Mouse (Mus musculus) forebrain, embryonic 10.5 days (tissue): ENCODE measurements around the gene Isoc2b. TPM values are rescaled to one million over a fixed set of nuclear protein-coding genes. Genes with fewer than 3 reads are reported as not detected.
A peak's percentile ranks its signal among the peaks of the same experiment; 100 is the strongest.

Experiments
- DNase-seq: peaks from one replicate; pipeline ENCODE4 v3.0.0-alpha.2; 2017; ENCODE audit warnings: low spot score; ENCODE audit errors: extremely low spot score
- H3K27ac ChIP-seq: fragments of 300-500 bp; sonication (generic); 2 replicates; pipeline ENCODE4 v1.5.1; 2016; ENCODE audit warnings: mild to moderate bottlenecking
- H3K27me3 ChIP-seq: fragments of 300-500 bp; sonication (generic); 2 replicates; pipeline ENCODE4 v1.6.1; 2016; ENCODE audit warnings: mild to moderate bottlenecking; ENCODE audit not compliant: poor library complexity, severe bottlenecking
- H3K36me3 ChIP-seq: fragments of 300-500 bp; sonication (generic); replicated peaks from 2 replicates; pipeline ENCODE4 v1.6.1; 2016; ENCODE audit warnings: mild to moderate bottlenecking, moderate library complexity
- H3K4me1 ChIP-seq: fragments of 300-500 bp; sonication (generic); 2 replicates; pipeline ENCODE4 v1.6.1; 2016
- H3K4me3 ChIP-seq: fragments of 300-500 bp; sonication (generic); 2 replicates; pipeline ENCODE4 v1.5.1; 2016; ENCODE audit warnings: mild to moderate bottlenecking, moderate library complexity
- H3K9me3 ChIP-seq: fragments of 300-500 bp; sonication (generic); 2 replicates; pipeline ENCODE4 v1.6.1; 2016; ENCODE audit warnings: mild to moderate bottlenecking, moderate library complexity
- WGBS: fragments of 180-500 bp; shearing (Covaris S2); methylation state at CpG from one replicate; pipeline ENCODE4 v1.1.7; 2016; 5-methylcytosine and 5-hydroxymethylcytosine counted together
- polyA plus RNA-seq: library from polyadenylated mRNA; unstranded; fragments of >200 nt; fragmentation: Nextera tagmentation; extraction: Ambion mirVana; gene quantifications from 2 replicates; pipeline ENCODE4 v1.2.1, GENCODE M21; 2016

The Isoc2b gene
- polyA plus RNA-seq: 2.6 and 2.9 TPM in 2 replicates

DNA sequence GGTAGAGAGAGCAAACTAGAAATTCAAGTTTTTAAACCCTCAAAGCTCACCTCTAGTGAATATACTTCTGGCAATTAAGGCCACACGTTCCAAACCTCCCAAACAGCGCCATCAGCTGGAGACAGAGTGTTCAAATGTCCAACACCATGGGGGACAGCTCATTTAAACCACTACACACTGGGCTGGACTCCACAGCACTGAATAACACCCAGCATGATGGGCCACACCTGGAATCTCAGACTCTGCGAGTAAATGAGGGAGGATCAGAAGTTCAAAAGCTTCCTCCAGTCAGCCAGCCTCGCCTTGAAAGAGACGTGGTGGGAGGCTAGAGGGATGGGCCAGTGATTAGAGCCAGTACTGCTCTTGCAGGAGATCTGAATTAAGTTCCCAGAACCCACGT lies at the start of gene Isoc2b:
TSS of gene Isoc2b (minus strand) at position 126 of the 400 bp plus-strand sequence.
- Histone ChIP-seq H3K36me3 (no peaks in the 10 kb centered on the region), H3K4me3 (no peak within 1 kb of the TSS), H3K27ac (no peak within 1 kb of the TSS), H3K27me3 (no peaks in the 10 kb centered on the region), H3K9me3 (peaks cover 3% of the 10 kb centered on the region; the same call in 1 of the 2 replicates), H3K4me1 (peaks cover 22% of the 10 kb centered on the region)
- DNase-seq: no peak
- 63% methylated on average over 6 of the region's 6 CpGs for WGBS

DNA sequence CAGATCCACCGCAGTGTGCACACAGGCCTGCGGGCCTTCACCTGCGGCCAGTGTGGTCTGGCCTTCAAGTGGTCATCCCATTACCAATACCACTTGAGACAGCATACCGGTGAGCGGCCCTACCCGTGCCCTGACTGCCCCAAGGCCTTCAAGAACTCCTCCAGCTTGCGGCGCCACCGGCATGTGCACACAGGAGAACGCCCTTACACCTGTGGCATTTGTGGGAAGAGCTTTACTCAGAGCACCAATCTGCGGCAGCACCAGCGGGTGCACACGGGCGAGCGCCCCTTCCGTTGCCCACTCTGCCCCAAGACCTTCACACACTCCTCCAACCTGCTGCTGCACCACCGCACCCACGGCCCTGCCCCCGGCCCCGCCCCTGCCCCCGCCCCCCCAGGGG lies 49.0 kb upstream of the Isoc2b start:
- peaks cover 69% of the 10 kb centered on the region for H3K4me1 ChIP-seq
- DNase-seq: no peak
- peaks cover 4% of the 10 kb centered on the region; the same call in 1 of the 2 replicates for H3K9me3 ChIP-seq
- H3K4me3 ChIP-seq: no peak overlapping the region
- WGBS: 85% methylated on average over 21 of the region's 21 CpGs
- H3K27me3 ChIP-seq: no peaks in the 10 kb centered on the region
- peaks cover 47% of the 10 kb centered on the region for H3K36me3 ChIP-seq
- H3K27ac ChIP-seq: no peak overlapping the region

- H3K4me1 ChIP-seq: peaks cover 65% of the 10 kb centered on the region
Measured at GRCm38 (mm10) chr7:4918681-4919080, 48.6 kb upstream of the Isoc2b start.

DNA sequence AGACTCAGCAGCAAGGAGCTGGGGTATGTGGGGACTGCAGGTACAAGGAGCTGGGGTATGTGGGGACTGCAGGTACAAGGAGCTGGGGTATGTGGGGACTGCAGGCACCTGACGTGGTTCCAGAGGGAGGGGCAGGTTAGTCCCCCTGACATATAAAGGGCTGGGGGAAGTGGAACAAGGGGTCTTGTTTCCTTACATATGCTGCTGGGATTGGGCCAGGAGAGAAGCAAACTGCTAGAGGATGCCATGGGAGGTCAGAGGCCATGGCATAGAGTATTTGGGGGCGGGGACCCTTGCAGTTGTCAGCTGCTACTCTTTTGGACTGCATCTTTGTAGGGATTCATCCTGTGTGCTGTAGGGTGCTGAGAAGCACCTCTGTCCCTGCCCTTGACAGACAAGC lies 47.4 kb upstream of the Isoc2b start:
- Histone ChIP-seq H3K27ac (no peak overlapping the region), H3K4me1 (peaks cover 53% of the 10 kb centered on the region), H3K4me3 (no peak overlapping the region), H3K9me3 (no peaks in the 10 kb centered on the region; the same call in 1 of the 2 replicates), H3K27me3 (no peaks in the 10 kb centered on the region), H3K36me3 (peaks cover 47% of the 10 kb centered on the region)
- DNase-seq: no peak
- 91% methylated on average over 2 of the region's 2 CpGs for WGBS

More at GRCm38 (mm10) chr7:4918681-4919080, 48.6 kb upstream of the Isoc2b start:
- WGBS: 89% methylated on average over 15 of the region's 15 CpGs
- Histone ChIP-seq H3K27me3 (no peaks in the 10 kb centered on the region), H3K27ac (no peak overlapping the region), H3K36me3 (peaks cover 47% of the 10 kb centered on the region), H3K4me3 (no peak overlapping the region), H3K9me3 (no peaks in the 10 kb centered on the region; the same call in 1 of the 2 replicates)
- DNase-seq: no peak

GRCm38 (mm10) chr7:4915669-4916416 lies 45.8 kb upstream of the Isoc2b start:
- 29% methylated on average over 14 of the region's 14 CpGs for WGBS
- H3K27me3 ChIP-seq: no peaks in the 10 kb centered on the region

GRCm38 (mm10) chr7:4915007-4915665 lies 45.1 kb upstream of the Isoc2b start, which contains the start of gene Zfp628:
TSS of gene Zfp628 (plus strand) at chr7:4915217.
- peak; percentile 93 for DNase-seq
- Histone ChIP-seq H3K4me3 (peak within 1 kb of the TSS; percentile 79), H3K27ac (peak within 1 kb of the TSS; percentile 100), H3K4me1 (peaks cover 30% of the 10 kb centered on the region), H3K36me3 (peaks cover 30% of the 10 kb centered on the region), H3K27me3 (no peaks in the 10 kb centered on the region; the same call in 1 of the 2 replicates), H3K9me3 (no peaks in the 10 kb centered on the region; the same call in 1 of the 2 replicates)
- under 1% methylated on average over 56 of the region's 56 CpGs for WGBS

More at GRCm38 (mm10) chr7:4915669-4916416, 45.8 kb upstream of the Isoc2b start:
- H3K27ac ChIP-seq: peak overlapping the region; percentile 100
- no peak for DNase-seq
- peaks cover 37% of the 10 kb centered on the region for H3K4me1 ChIP-seq
- no peaks in the 10 kb centered on the region; the same call in 1 of the 2 replicates for H3K9me3 ChIP-seq
- H3K36me3 ChIP-seq: peaks cover 37% of the 10 kb centered on the region
- H3K4me3 ChIP-seq: peak overlapping the region; percentile 79

GRCm38 (mm10) chr7:4912248-4912647 lies 42.2 kb upstream of the Isoc2b start:
- WGBS: 71% methylated on average over 5 of the region's 5 CpGs
- H3K36me3 ChIP-seq: peaks cover 1% of the 10 kb centered on the region
- no peak overlapping the region for H3K27ac ChIP-seq
- no peak overlapping the region for H3K4me3 ChIP-seq
- no peak for DNase-seq
- H3K9me3 ChIP-seq: no peaks in the 10 kb centered on the region
- H3K27me3 ChIP-seq: peaks cover 12% of the 10 kb centered on the region
- peaks cover 29% of the 10 kb centered on the region for H3K4me1 ChIP-seq

DNA sequence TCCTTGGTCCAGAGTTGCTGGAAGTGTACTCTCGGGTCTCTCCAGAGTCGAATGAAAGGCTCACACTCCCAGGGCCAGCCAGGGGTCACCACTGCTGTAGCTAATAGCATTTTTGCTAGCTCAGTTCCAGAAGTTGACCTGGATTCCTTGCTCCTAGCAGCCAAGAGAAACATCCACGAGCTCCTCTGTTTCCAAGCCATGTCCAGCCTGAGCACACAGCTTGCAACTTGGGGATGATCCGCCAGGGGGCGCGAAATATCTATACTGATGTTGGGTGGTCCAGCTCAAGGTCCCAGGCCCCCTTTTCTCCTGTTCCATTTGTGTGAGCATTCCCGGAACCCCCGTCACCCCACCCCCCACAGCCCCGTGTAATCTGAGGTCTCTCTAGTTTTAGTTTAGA lies 41.5 kb upstream of the Isoc2b start:
- Histone ChIP-seq H3K9me3 (no peaks in the 10 kb centered on the region), H3K36me3 (no peaks in the 10 kb centered on the region), H3K27ac (no peak overlapping the region), H3K4me3 (no peak overlapping the region), H3K27me3 (peaks cover 18% of the 10 kb centered on the region), H3K4me1 (peaks cover 30% of the 10 kb centered on the region)
- DNase-seq: peak; percentile 68
- 39% methylated on average over 9 of the region's 9 CpGs for WGBS

- Histone ChIP-seq H3K36me3 (no peaks in the 10 kb centered on the region), H3K4me1 (peaks cover 20% of the 10 kb centered on the region), H3K27me3 (peaks cover 18% of the 10 kb centered on the region), H3K9me3 (peaks cover 3% of the 10 kb centered on the region; the same call in 1 of the 2 replicates), H3K4me3 (peak within 1 kb of the TSS; percentile 16; the same call in 1 of the 2 replicates), H3K27ac (peak within 1 kb of the TSS; percentile 74)
- no peak for DNase-seq
- 33% methylated on average over 10 of the region's 10 CpGs for WGBS
Measured at GRCm38 (mm10) chr7:4906466-4906950, 36.5 kb upstream of the Isoc2b start, which contains the start of gene Gm36210. TSS of gene Gm36210 (minus strand) at chr7:4906516.

DNA sequence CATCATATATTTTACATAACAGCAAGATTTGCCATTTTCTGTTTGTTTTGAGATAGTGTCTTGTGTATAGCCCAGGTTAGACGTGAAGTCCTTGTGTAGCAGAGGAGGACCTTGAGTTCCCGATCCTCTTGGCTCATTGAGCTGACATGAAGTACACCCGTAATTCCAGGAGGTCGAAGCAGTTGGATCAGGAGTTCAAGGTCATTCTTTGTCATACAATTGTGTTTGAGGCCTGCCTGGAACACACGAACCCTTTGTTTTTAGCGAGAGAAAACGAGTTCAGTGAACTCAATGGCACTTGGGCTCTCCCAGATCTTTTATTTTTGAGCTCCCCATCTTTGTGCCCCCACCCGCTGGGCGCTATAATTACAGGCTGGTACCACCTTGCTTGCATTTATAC lies 32.3 kb upstream of the Isoc2b start:
- 82% methylated on average over 9 of the region's 9 CpGs for WGBS
- Histone ChIP-seq H3K9me3 (peaks cover 9% of the 10 kb centered on the region), H3K4me3 (no peak overlapping the region), H3K36me3 (no peaks in the 10 kb centered on the region), H3K27ac (no peak overlapping the region), H3K27me3 (peaks cover 44% of the 10 kb centered on the region), H3K4me1 (peaks cover 38% of the 10 kb centered on the region)
- no peak for DNase-seq

- H3K36me3 ChIP-seq: no peaks in the 10 kb centered on the region
- WGBS: 43% methylated on average over 8 of the region's 8 CpGs
- H3K27me3 ChIP-seq: peaks cover 37% of the 10 kb centered on the region
- no peak overlapping the region for H3K27ac ChIP-seq
- peak overlapping the region; percentile 39; the same call in 1 of the 2 replicates for H3K4me3 ChIP-seq
- peaks cover 9% of the 10 kb centered on the region for H3K9me3 ChIP-seq
- no peak for DNase-seq
- H3K4me1 ChIP-seq: peaks cover 25% of the 10 kb centered on the region
Measured at GRCm38 (mm10) chr7:4901171-4901570, 31.1 kb upstream of the Isoc2b start.

DNA sequence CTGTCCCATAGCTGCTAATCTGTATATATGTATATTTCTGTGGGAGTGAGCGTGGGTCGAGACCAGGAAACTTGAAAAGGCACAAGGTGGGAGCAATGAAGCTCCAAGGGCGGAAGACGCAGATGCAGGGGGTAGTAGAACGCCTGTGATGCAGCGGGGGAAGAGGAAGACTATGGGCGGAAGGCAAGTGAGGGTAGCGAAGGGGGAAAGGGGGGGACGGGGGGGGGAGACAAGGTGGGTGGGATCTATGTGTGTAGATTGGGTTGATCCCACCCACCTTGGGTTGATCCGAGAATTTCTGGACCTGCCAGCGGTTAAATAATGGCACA lies 30.4 kb upstream of the Isoc2b start:
- no peak for DNase-seq
- no peaks in the 10 kb centered on the region for H3K36me3 ChIP-seq
- H3K4me1 ChIP-seq: peaks cover 23% of the 10 kb centered on the region
- H3K4me3 ChIP-seq: peak overlapping the region; percentile 39
- peaks cover 9% of the 10 kb centered on the region for H3K9me3 ChIP-seq
- WGBS: 17% methylated on average over 11 of the region's 11 CpGs
- no peak overlapping the region for H3K27ac ChIP-seq
- H3K27me3 ChIP-seq: peaks cover 37% of the 10 kb centered on the region
